Mouse (Mus musculus): ENCODE measurements at regions not wholly inside any gene's neighbourhood (a gene's known extent, or its start where the extent isn't known, plus 50 kb on each side); places are given as distances from the start of the nearest gene placed in this dataset.

- no peak for DNase-seq
Measured at GRCm38 (mm10) chr2:78010066-78010690, 64.0 kb upstream of the Cwc22 start.

DNA sequence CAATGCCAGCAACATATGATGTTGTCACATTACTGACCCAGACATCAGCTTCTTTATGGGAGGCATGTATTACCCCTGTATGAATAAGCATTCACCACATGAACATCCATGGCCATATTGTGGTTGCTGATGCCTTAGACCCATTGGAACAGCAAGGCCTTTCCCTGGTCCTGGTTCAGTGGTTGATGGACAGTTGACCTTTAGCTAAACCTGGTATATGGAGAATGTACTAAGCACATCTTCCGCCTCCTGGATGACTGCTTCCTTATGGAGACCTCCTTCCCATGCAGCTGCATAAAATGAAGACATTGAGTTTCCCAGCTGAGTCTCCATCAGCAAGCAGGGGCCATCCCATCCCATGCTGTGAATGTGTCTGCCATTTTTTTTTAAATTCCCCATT, 61.9 kb upstream of the Cwc22 start:
- DNase-seq: no peak

DNA sequence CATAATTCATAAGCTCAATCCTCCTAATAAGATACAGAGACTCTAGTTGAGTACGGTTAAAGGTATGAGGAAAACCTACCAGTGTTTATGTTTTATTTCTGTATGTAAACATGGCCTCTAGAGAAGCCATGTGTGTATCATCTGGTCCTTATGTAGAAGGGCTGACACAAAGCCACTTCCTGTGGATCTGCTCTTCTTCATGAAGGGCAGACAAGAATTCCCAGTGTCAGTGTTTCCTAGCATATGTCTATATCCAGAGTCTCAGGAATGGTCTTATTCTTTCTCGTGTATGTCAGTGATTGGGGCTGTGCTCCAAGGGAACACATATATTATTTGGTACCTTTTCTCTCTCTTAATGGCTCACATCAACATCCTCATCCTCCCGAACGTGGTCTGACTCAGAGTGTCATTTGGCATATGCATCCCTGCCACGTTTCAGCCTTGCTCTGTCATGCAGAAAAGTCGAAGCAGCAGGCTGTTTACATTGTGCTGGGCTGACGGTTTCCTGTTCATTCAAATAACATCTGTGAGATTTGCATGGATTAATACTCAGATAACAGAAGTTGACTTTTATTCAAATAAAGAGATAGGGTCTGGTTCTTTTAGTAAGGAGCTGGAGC, 59.3 kb upstream of the Cwc22 start:
- no peak for DNase-seq

DNA sequence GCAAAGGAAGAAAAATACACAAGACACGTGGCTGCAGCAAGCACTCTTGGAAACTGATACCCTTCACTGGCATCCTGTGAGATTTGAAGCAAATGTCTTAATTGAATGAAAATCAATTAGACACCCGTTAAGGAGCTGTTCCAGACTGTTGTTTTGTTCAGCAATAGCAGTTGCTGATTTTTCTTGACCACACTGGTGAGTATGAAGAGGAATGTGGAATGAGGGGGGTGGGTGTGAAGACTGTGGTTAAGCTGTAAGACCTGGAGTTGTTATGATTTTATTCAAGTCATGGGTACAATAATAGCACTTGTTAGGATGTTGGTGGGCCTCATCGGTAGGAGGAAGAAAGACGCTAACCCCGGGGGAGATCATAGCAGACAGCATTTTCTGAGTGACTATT, 58.3 kb upstream of the Cwc22 start:
- no peak for DNase-seq
